Comparison of ENCODE assay signal across 9 mouse cellular contexts in the genomic region with DNA sequence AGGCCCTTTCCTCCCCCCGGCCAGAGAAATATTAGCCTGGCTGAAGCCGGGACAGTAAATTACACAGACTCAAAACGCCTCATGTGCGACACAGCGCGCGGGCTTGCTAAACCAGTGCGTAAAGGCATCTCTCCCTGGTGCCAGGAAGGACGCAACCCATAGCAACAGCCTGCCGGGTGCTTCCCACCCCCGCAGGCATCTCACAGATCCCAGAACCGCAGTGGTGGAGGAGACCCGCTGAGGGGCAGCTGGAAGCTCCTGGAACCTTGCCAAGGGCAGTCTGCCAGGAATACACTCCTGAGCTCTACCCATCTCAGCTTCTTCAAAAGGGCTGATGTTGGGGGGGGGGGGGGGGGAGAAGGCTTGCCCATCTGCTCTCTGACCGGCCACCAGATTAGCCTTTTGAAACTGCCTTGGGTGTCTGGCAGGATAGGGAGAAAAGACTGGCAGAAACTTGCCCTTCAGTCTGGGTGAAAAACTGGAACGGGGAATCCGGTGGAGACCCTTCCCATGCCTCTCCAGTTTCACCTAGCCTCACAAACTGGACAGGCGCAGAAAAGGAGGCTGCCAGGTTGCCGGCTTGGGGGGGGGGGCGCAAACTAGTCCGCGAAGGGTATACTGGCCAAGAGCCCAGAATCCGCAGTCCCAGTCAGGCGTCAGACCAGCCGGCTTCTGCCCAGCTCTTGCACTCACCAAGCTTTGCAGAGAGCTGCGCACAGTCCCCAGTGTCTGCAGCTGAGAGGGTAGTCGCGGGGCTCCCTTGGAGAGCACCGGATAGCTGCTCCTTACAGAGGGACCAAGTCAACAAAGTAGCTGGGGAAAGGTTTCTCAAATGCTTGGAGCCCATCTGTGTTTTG. TPM values are rescaled to one million over a fixed set of nuclear protein-coding genes. Genes with fewer than 3 reads are reported as not detected.
DNase-seq lines count a peak whose midpoint lies in the region; ATAC-seq lines count a peak whose summit lies in the region.
"Had no signal": no experiment of that assay in that cellular context is flagged by ENCODE, and none has a peak within 500 bp of the region (broad histone marks: within the 10 kb centered on the region; RNA-seq: fewer than 3 reads in every experiment).

TSS of gene Tacr1 (plus strand) at position 740 of the 857 bp plus-strand sequence.

- no peaks in the 10 kb centered on the region for H3K9me3 ChIP-seq in lung, embryonic 16.5 days (ENCODE audit: control insufficient read depth, low read length)
- no peaks in the 10 kb centered on the region for H3K9me3 ChIP-seq in hindbrain, embryonic 10.5 days
- H3K9me3 ChIP-seq in limb, embryonic 12.5 days: no peaks in the 10 kb centered on the region

- WGBS in lung, embryonic 16.5 days: 1% methylated on average over 27 of the region's 28 CpGs
- 2% methylated on average over 28 of the region's 28 CpGs for WGBS in hindbrain, embryonic 10.5 days
- WGBS in limb, embryonic 12.5 days: under 1% methylated on average over 28 of the region's 28 CpGs

- peaks cover 19% of the 10 kb centered on the region for H3K27me3 ChIP-seq in lung, embryonic 16.5 days (ENCODE audit: control insufficient read depth, insufficient read depth, low read depth, low read length)
- H3K27me3 ChIP-seq in hindbrain, embryonic 10.5 days (ENCODE audit: insufficient read depth, poor library complexity, severe bottlenecking): peaks cover 61% of the 10 kb centered on the region
- H3K27me3 ChIP-seq in limb, embryonic 12.5 days: peaks cover 66% of the 10 kb centered on the region

- no peak within 1 kb of the TSS for H3K27ac ChIP-seq in lung, embryonic 16.5 days (ENCODE audit: low read length)
- H3K27ac ChIP-seq in hindbrain, embryonic 10.5 days: peak within 1 kb of the TSS; percentile 3; the same call in 1 of the 2 replicates
- no peak within 1 kb of the TSS for H3K27ac ChIP-seq in limb, embryonic 12.5 days

- no peak for DNase-seq in lung, postnatal 14 days
- peak; percentile 29 for DNase-seq in embryo, embryonic 10 days (ENCODE audit: low spot score)
- DNase-seq in hindbrain, embryonic 10.5 days (ENCODE audit: low spot score): peak; percentile 36
- DNase-seq in right cerebral cortex, adult 18-20 months: peak; percentile 49
- DNase-seq in urinary bladder, postnatal 36 days (ENCODE audit: low spot score in 2 of 2): no peak

- peaks cover 18% of the 10 kb centered on the region for H3K4me1 ChIP-seq in lung, embryonic 16.5 days (replicated peaks; ENCODE audit: control insufficient read depth, insufficient read depth, low read length)
- peaks cover 22% of the 10 kb centered on the region for H3K4me1 ChIP-seq in hindbrain, embryonic 10.5 days (replicated peaks)
- H3K4me1 ChIP-seq in limb, embryonic 12.5 days (replicated peaks): peaks cover 18% of the 10 kb centered on the region

- peak within 1 kb of the TSS; percentile 36 for H3K4me3 ChIP-seq in lung, embryonic 16.5 days (ENCODE audit: low read length)
- H3K4me3 ChIP-seq in hindbrain, embryonic 10.5 days: peak within 1 kb of the TSS; percentile 52
- H3K4me3 ChIP-seq in limb, embryonic 12.5 days (replicated peaks): peak within 1 kb of the TSS; percentile 32

- H3K4me2 ChIP-seq in lung, embryonic 16.5 days (ENCODE audit: low read depth, low read length): peak within 1 kb of the TSS; percentile 60
- peak within 1 kb of the TSS; percentile 61 for H3K4me2 ChIP-seq in limb, embryonic 12.5 days

- H3K36me3 ChIP-seq in lung, embryonic 16.5 days (ENCODE audit: control insufficient read depth, insufficient read depth, low read length): no peaks in the 10 kb centered on the region
- no peaks in the 10 kb centered on the region for H3K36me3 ChIP-seq in hindbrain, embryonic 10.5 days
- H3K36me3 ChIP-seq in limb, embryonic 12.5 days: no peaks in the 10 kb centered on the region

- ATAC-seq in lung, embryonic 16.5 days (ENCODE audit: low read depth): peak; percentile 78
- peak; percentile 77; the same call in 1 of the 2 replicates for ATAC-seq in limb, embryonic 12.5 days (ENCODE audit: insufficient number of reproducible peaks, insufficient read depth, low FRiP score, low TSS enrichment, low read depth)
- ATAC-seq in inflammation-experienced regulatory T-cells, adult 6 months: no peak

- H3K9ac ChIP-seq in lung, embryonic 16.5 days (ENCODE audit: low read length): no peak within 1 kb of the TSS; the same call in 1 of the 2 replicates
- no peak within 1 kb of the TSS for H3K9ac ChIP-seq in limb, embryonic 12.5 days (replicated peaks)

RNA-seq across cellular contexts. Expression of gene Tacr1, which starts in this region (rescaled TPM):
- polyA plus RNA-seq in lung, embryonic 16.5 days (2015; fragmentation: Nextera tagmentation; extraction: Ambion mirVana): 0.50 and 0.75 TPM in 2 replicates
- 0.46 and 0.59 TPM in 2 replicates for polyA plus RNA-seq in hindbrain, embryonic 10.5 days (2016; fragmentation: Nextera tagmentation; extraction: Ambion mirVana)
- 0.18 TPM in 2 replicates for polyA plus RNA-seq in limb, embryonic 12.5 days (2016; fragmentation: Nextera tagmentation; extraction: Ambion mirVana)
- not detected for polyA plus RNA-seq in inflammation-experienced regulatory T-cells, adult 6 months (2017; shearing (Covaris generic))
- polyA plus RNA-seq: testis, adult 2 months had no signal

Comparison
In these comparisons a context has a peak if more than half of its experiments do, and no peak if none do; other contexts are left out.
1. Peak in ATAC-seq, H3K4me3 ChIP-seq and H3K4me2 ChIP-seq in lung, embryonic 16.5 days; RNA of the gene not detected or under 1 TPM.
2. Peak in DNase-seq, H3K4me3 ChIP-seq and H3K27ac ChIP-seq in hindbrain, embryonic 10.5 days; RNA of the gene not detected or under 1 TPM.
3. Peak in ATAC-seq, H3K4me3 ChIP-seq and H3K4me2 ChIP-seq in limb, embryonic 12.5 days; RNA of the gene not detected or under 1 TPM.
4. DNase-seq: peak in embryo, embryonic 10 days (single experiment) and right cerebral cortex, adult 18-20 months (single experiment); none in lung, postnatal 14 days (single experiment) and urinary bladder, postnatal 36 days (0 of 2).
5. Peak in every context shown above with its lines, with median percentiles within 50 percentile points of each other: H3K4me3 ChIP-seq.